Mouse (Mus musculus) erythroblast, embryonic 14.5 days (primary cell): ENCODE data around the gene Mkrn2os. TPM values are rescaled to one million over a fixed set of nuclear protein-coding genes. Genes with fewer than 3 reads are reported as not detected.
"Not testable (repeated sequence)": the region's sequence is repeated elsewhere in the genome, so short reads cannot be mapped to it uniquely, and the experiment has no call there.

Experiments used
- H3K27me3 ChIP-seq: 2 replicates; pipeline ENCODE4 v1.6.1; 2012; ENCODE audit warnings: inconsistent platforms; ENCODE audit not compliant: control insufficient read depth
- H3K36me3 ChIP-seq: 2 replicates; pipeline ENCODE4 v1.6.1; 2012; ENCODE audit warnings: mild to moderate bottlenecking, inconsistent platforms; ENCODE audit not compliant: control insufficient read depth
- H3K4me1 ChIP-seq: 2 replicates; pipeline ENCODE4 v1.6.1; 2012; ENCODE audit warnings: inconsistent platforms; ENCODE audit not compliant: control insufficient read depth
- H3K4me3 ChIP-seq: replicated peaks from 2 replicates; pipeline ENCODE3; 2012; ENCODE audit warnings: moderate library complexity, mild to moderate bottlenecking, inconsistent platforms
- H3K9me3 ChIP-seq: 2 replicates; pipeline ENCODE4 v1.6.1; 2012; ENCODE audit warnings: low read length, inconsistent platforms, mixed read lengths; ENCODE audit not compliant: control insufficient read depth
- GATA1 ChIP-seq: IDR thresholded peaks from 2 replicates; pipeline ENCODE4 v1.6.1; 2012; ENCODE audit warnings: low read length, inconsistent platforms, mixed read lengths
- TAL1 ChIP-seq: IDR thresholded peaks from 3 replicates; pipeline ENCODE4 v1.6.1; 2012; ENCODE audit warnings: low read length, inconsistent platforms, mixed read lengths
- polyA plus RNA-seq: library from polyadenylated mRNA; stranded (reverse); fragments of >175 nt; gene quantifications from 2 replicates; pipeline ENCODE4 v1.2.3, GENCODE M21; 2012

The Mkrn2os gene
- polyA plus RNA-seq = not detected in 2 replicates

GRCm38 (mm10) chr6:115592458-115592857 lies at the start of gene Mkrn2os:
Gene Mkrn2os, minus strand, starts transcription at chr6:115592576.
- Histone ChIP-seq H3K9me3 (no peaks in the 10 kb centered on the region), H3K27me3 (no peaks in the 10 kb centered on the region), H3K36me3 (no peaks in the 10 kb centered on the region), H3K4me3 (peak within 1 kb of the TSS; percentile 45), H3K4me1 (peaks cover 4% of the 10 kb centered on the region)
- TF ChIP-seq TAL1 (no peak), GATA1 (no peak)

DNA sequence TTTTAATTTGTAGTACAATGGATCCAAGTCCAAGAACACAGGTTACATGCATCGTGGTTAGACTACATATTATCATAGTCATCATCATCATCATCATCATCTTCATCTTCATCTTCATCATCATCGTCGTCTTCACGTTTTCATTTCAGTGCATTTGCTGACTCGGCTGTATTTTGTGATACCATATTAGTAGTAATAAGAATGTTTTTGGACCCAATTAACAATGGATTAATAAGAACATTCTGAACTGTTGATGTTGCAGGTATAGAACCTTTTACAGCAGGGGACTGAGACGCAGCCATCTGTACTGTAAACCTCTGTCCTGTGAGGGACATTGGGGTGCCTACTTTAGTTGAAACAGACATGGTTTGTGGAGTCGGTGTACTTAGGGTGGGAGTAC lies 45.8 kb upstream of the Mkrn2os start:
- not testable (repeated sequence) for H3K4me3 ChIP-seq, H3K4me1 ChIP-seq, H3K27me3 ChIP-seq, H3K9me3 ChIP-seq
- peaks cover 80% of the 10 kb centered on the region for H3K36me3 ChIP-seq

DNA sequence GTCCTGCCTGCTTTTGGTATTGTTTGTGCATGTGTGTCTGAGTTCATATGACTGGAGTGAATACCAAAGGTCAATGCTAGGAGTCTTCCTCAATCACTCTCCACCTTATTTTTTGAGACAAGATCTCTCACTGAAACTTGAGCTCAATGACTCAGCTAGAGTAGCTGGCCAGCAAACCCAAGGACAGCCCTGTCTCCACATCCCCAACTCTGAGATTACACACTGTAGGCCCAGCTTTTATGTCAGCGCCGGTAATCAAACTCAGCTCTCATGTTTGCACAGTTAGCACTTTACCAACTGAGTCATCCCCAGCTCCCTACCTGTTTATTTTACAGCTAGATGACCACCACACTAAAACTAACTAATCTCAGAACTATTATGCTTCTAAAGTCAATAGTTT lies 41.6 kb upstream of the Mkrn2os start:
- Histone ChIP-seq H3K4me1 (no peaks in the 10 kb centered on the region), H3K36me3 (peaks cover 91% of the 10 kb centered on the region), H3K9me3 (no peaks in the 10 kb centered on the region), H3K4me3 (no peak overlapping the region), H3K27me3 (no peaks in the 10 kb centered on the region)
- TF ChIP-seq TAL1 (no peak), GATA1 (no peak)

DNA sequence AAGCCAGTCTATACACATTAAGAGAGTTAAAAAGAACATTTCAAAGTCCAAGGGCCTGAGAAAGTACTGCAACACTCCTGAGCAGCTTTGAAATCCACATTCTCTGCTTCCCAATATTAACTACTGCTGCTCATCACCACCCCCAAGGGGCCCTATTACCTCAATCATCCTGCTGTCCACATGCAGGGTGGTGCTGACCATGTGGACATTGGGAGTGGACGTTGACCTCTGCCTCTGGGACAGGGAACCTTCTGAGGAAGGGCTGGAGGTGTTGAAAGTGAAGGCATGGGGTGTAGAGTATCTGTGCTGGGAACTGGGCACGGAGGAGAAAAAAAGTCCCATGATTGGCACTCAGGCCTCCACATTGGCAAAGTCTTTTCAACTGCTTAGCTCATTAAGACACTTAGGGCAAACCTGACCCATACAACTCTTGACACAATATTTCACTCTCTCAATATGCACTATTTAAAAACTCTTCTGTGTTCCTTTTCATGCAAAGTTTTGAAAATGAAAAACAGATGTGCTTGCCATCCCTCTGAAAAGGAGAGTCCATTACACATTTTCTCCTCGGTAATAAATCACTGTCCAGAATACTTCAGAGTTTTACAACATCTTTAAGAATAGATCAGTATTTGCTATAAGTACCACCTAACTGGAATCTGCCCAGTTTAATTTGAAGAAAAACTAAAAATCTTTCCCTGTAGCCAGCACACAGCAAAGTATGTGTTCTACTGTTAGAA lies 38.9 kb upstream of the Mkrn2os start:
- Histone ChIP-seq H3K9me3 (no peaks in the 10 kb centered on the region), H3K4me3 (no peak overlapping the region), H3K4me1 (no peaks in the 10 kb centered on the region), H3K27me3 (no peaks in the 10 kb centered on the region), H3K36me3 (peaks cover 91% of the 10 kb centered on the region)
- TF ChIP-seq GATA1 (no peak), TAL1 (no peak)

DNA sequence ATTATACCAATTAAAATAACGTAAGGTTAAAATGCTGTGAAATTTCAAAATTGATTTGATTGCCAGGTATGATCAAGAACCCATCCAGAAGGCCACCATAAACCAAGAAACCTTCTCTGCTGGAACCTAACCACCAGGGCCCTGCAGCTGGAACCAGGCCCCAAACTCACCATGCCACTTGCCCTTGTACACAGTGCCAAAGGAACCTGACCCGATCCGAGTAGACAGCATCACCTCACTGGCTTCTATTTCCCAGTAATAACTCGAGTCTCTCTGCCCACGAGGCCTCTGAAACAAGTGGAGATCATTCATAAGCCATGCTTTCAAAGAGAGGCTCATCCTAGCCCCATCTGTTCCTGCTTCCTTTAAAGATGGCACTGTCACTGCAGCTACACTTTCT lies 33.7 kb upstream of the Mkrn2os start:
- TF ChIP-seq TAL1 = no peak
- TF ChIP-seq GATA1 = no peak
- H3K36me3 ChIP-seq = peaks cover 93% of the 10 kb centered on the region
- H3K9me3 ChIP-seq = no peaks in the 10 kb centered on the region
- H3K4me3 ChIP-seq = no peak overlapping the region
- no peaks in the 10 kb centered on the region for H3K4me1 ChIP-seq
- H3K27me3 ChIP-seq = no peaks in the 10 kb centered on the region

DNA sequence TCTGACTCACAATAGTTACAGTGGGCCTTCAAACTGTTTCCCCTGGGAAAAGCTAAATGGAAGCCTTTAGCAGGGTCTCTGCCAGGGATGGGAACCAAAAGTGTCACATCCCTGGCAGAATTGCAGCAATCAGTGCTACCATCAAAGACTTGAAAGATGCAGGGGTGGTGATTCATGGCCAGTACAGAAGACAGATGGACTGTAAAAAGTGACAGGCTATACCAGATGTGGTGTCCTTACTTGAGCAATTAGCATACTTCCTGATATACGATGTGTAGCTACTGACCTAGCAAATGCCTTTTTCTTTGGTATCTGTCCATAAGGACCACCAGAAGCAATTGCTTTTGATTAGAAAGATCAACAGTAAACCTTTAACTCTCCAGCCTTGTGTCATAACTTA lies 28.6 kb upstream of the Mkrn2os start:
- H3K4me1 ChIP-seq = no peaks in the 10 kb centered on the region
- peaks cover 100% of the 10 kb centered on the region for H3K36me3 ChIP-seq
- TF ChIP-seq TAL1 (no peak), GATA1 (no peak)

GRCm38 (mm10) chr6:115619818-115620217 lies 27.4 kb upstream of the Mkrn2os start:
- Histone ChIP-seq H3K9me3 (no peaks in the 10 kb centered on the region), H3K4me3 (no peak overlapping the region), H3K27me3 (no peaks in the 10 kb centered on the region), H3K36me3 (peaks cover 99% of the 10 kb centered on the region), H3K4me1 (no peaks in the 10 kb centered on the region)
- no peak for TF ChIP-seq TAL1
- TF ChIP-seq GATA1 = no peak

More for the DNA sequence above, 28.6 kb upstream of the Mkrn2os start:
- Histone ChIP-seq H3K27me3 (no peaks in the 10 kb centered on the region), H3K9me3 (no peaks in the 10 kb centered on the region), H3K4me3 (no peak overlapping the region)

DNA sequence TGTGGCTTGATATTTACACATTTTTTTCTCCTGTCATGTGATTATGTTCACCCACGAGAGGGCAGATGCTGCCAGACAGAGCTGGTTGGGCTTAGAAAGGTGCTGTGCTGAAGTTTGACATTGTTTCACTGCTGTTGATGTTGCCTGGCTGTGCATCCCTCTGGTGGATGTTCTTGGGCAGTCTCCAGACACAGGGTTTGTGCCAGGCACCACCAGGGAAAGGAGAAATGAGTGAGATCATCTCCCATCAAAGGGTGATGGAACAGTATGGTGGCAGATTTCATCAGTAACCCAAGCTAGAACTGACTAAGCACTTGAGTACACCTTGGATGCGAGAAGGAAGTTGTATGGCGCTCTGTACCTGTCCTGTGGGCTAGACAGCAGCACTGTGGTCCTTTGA lies 23.6 kb upstream of the Mkrn2os start:
- peaks cover 95% of the 10 kb centered on the region for H3K36me3 ChIP-seq
- H3K9me3 ChIP-seq = no peaks in the 10 kb centered on the region
- H3K4me1 ChIP-seq = no peaks in the 10 kb centered on the region
- no peak overlapping the region for H3K4me3 ChIP-seq
- no peak for TF ChIP-seq GATA1
- no peak for TF ChIP-seq TAL1
- H3K27me3 ChIP-seq = no peaks in the 10 kb centered on the region

- no peak overlapping the region for H3K4me3 ChIP-seq
- H3K36me3 ChIP-seq = peaks cover 89% of the 10 kb centered on the region
- H3K27me3 ChIP-seq = no peaks in the 10 kb centered on the region
- H3K4me1 ChIP-seq = no peaks in the 10 kb centered on the region
- H3K9me3 ChIP-seq = no peaks in the 10 kb centered on the region
- TF ChIP-seq GATA1 (no peak), TAL1 (no peak)
These were observed 21.4 kb upstream of the Mkrn2os start for GRCm38 (mm10) chr6:115613793-115614192.

GRCm38 (mm10) chr6:115610301-115610700 lies 17.9 kb upstream of the Mkrn2os start:
- peaks cover 68% of the 10 kb centered on the region for H3K36me3 ChIP-seq
- TF ChIP-seq TAL1 = no peak
- TF ChIP-seq GATA1 = no peak
- no peaks in the 10 kb centered on the region for H3K27me3 ChIP-seq
- H3K4me1 ChIP-seq = no peaks in the 10 kb centered on the region; the same call in 1 of the 2 replicates
- no peak overlapping the region for H3K4me3 ChIP-seq
- no peaks in the 10 kb centered on the region for H3K9me3 ChIP-seq
